Mouse (Mus musculus): Measurements from ENCODE around the gene Gm4791. TPM values are rescaled to one million over a fixed set of nuclear protein-coding genes. Genes with fewer than 3 reads are reported as not detected.

Gm4791 gene
- polyA plus RNA-seq (2017; shearing (Covaris generic)): not detected

GRCm38 (mm10) chr9:46998338-46998791 is at the start of gene Gm4791:
TSS of gene Gm4791 (plus strand) at chr9:46998741.

All from activated CD4-positive, CD25-positive, alpha-beta regulatory T cell (primary cell).